Mouse (Mus musculus) adrenal gland, adult 2 months (tissue): Measurements from ENCODE around the gene Wdr93. TPM values are rescaled to one million over a fixed set of nuclear protein-coding genes. Genes with fewer than 3 reads are reported as not detected.
"Not testable (repeated sequence)": the region's sequence is repeated elsewhere in the genome, so short reads cannot be mapped to it uniquely, and the experiment has no call there.

Experiments
- DNase-seq: peaks from one replicate; pipeline ENCODE4 v3.0.0; 2021
- polyA plus RNA-seq: library from polyadenylated mRNA; depleted of rRNA; stranded (reverse); fragments of >200 nt; gene quantifications from 2 replicates; pipeline ENCODE4 v1.2.3, GENCODE M21; 2012
- total RNA-seq, 2 experiments: library from RNA; stranded (reverse); gene quantifications; 2 replicates each; pipeline ENCODE4 v1.2.3; 2021

The Wdr93 gene
- total and polyA plus RNA-seq, 3 experiments: 1.5 to 1.6 (median 1.5) TPM

GRCm38 (mm10) chr7:79747659-79748058 lies 4.7 kb downstream of the Wdr93 start:
- no peak for DNase-seq

GRCm38 (mm10) chr7:79749511-79749910 lies 6.5 kb downstream of the Wdr93 start:
- DNase-seq: no peak

GRCm38 (mm10) chr7:79756334-79756733 lies 13.4 kb downstream of the Wdr93 start:
- DNase-seq: peak; percentile 39

GRCm38 (mm10) chr7:79758176-79758575 lies 15.2 kb downstream of the Wdr93 start:
- peak; percentile 80 for DNase-seq

- no peak for DNase-seq
These were observed 16.8 kb downstream of the Wdr93 start for GRCm38 (mm10) chr7:79759766-79760165.

- DNase-seq: peak; percentile 37
These were observed 18.3 kb downstream of the Wdr93 start for GRCm38 (mm10) chr7:79761124-79761876.

GRCm38 (mm10) chr7:79762106-79762505 lies 19.1 kb downstream of the Wdr93 start:
- DNase-seq: no peak

GRCm38 (mm10) chr7:79765991-79766390 lies 23.0 kb downstream of the Wdr93 start:
- no peak for DNase-seq

- no peak for DNase-seq
These were observed 26.7 kb downstream of the Wdr93 start for GRCm38 (mm10) chr7:79769664-79770063.

GRCm38 (mm10) chr7:79771561-79772512 lies 28.9 kb downstream of the Wdr93 start:
- peak; percentile 50 for DNase-seq

- DNase-seq: peak; percentile 87
These were observed 38.0 kb downstream of the Wdr93 start for GRCm38 (mm10) chr7:79780647-79781626.

GRCm38 (mm10) chr7:79781826-79782515 lies 39.0 kb downstream of the Wdr93 start:
- DNase-seq: peak; percentile 45

GRCm38 (mm10) chr7:79782516-79782855 lies 39.5 kb downstream of the Wdr93 start:
- DNase-seq: no peak

- peak; percentile 75 for DNase-seq
These were observed 43.3 kb downstream of the Wdr93 start for GRCm38 (mm10) chr7:79786295-79786694.

GRCm38 (mm10) chr7:79789812-79790211 lies 46.8 kb downstream of the Wdr93 start:
- not testable (repeated sequence) for DNase-seq

- peak; percentile 66 for DNase-seq
These were observed 49.9 kb downstream of the Wdr93 start for GRCm38 (mm10) chr7:79792635-79793421.

- DNase-seq: no peak
These were observed 50.7 kb downstream of the Wdr93 start, which contains the start of gene Mesp1 for GRCm38 (mm10) chr7:79793688-79794087. Gene Mesp1, minus strand, starts transcription at chr7:79793788.

GRCm38 (mm10) chr7:79798606-79799005 lies 55.6 kb downstream of the Wdr93 start:
- DNase-seq: no peak

- DNase-seq: peak; percentile 77
These were observed 56.1 kb downstream of the Wdr93 start for GRCm38 (mm10) chr7:79799048-79799447.

- no peak for DNase-seq
These were observed 56.5 kb downstream of the Wdr93 start for GRCm38 (mm10) chr7:79799506-79799905.
